Mouse (Mus musculus) right cerebral cortex, postnatal 25 days (tissue): ENCODE measurements around the gene Nrf1.

Experiments
- DNase-seq: peaks from one replicate; pipeline ENCODE4 v3.0.0; 2022

The Nrf1 gene

GRCm38 (mm10) chr6:30081339-30081738, 33.6 kb downstream of the Nrf1 start:
- DNase-seq = no peak

- DNase-seq = no peak
Observed at GRCm38 (mm10) chr6:30083307-30083706, 35.5 kb downstream of the Nrf1 start.

GRCm38 (mm10) chr6:30085351-30085750, 37.6 kb downstream of the Nrf1 start:
- no peak for DNase-seq

- no peak for DNase-seq
Observed at GRCm38 (mm10) chr6:30091221-30091620, 43.4 kb downstream of the Nrf1 start.

- no peak for DNase-seq
Observed at GRCm38 (mm10) chr6:30092816-30093215, 45.0 kb downstream of the Nrf1 start.

GRCm38 (mm10) chr6:30101773-30102415, 54.1 kb downstream of the Nrf1 start:
- DNase-seq = no peak

- no peak for DNase-seq
Observed at GRCm38 (mm10) chr6:30106091-30106490, 58.3 kb downstream of the Nrf1 start.

GRCm38 (mm10) chr6:30107456-30107855, 59.7 kb downstream of the Nrf1 start:
- DNase-seq = no peak

- DNase-seq = no peak
Observed at GRCm38 (mm10) chr6:30109820-30110502, 62.2 kb downstream of the Nrf1 start.

GRCm38 (mm10) chr6:30112349-30113132, 64.8 kb downstream of the Nrf1 start:
- DNase-seq = no peak

GRCm38 (mm10) chr6:30114101-30114500, 66.3 kb downstream of the Nrf1 start:
- DNase-seq = no peak

- no peak for DNase-seq
Observed at GRCm38 (mm10) chr6:30121152-30121551, 73.4 kb downstream of the Nrf1 start.

GRCm38 (mm10) chr6:30121600-30121999, 73.8 kb downstream of the Nrf1 start:
- no peak for DNase-seq

- DNase-seq = no peak
Observed at GRCm38 (mm10) chr6:30123391-30123790, 75.6 kb downstream of the Nrf1 start.

GRCm38 (mm10) chr6:30126060-30126459, 78.3 kb downstream of the Nrf1 start:
- DNase-seq = no peak

GRCm38 (mm10) chr6:30126766-30127165, 79.0 kb downstream of the Nrf1 start:
- no peak for DNase-seq

GRCm38 (mm10) chr6:30132399-30132798, 84.6 kb downstream of the Nrf1 start:
- no peak for DNase-seq

GRCm38 (mm10) chr6:30135590-30135989, 87.8 kb downstream of the Nrf1 start:
- no peak for DNase-seq

GRCm38 (mm10) chr6:30137227-30137626, 89.4 kb downstream of the Nrf1 start:
- no peak for DNase-seq

GRCm38 (mm10) chr6:30139329-30140045, 91.7 kb downstream of the Nrf1 start:
- no peak for DNase-seq

- DNase-seq = no peak
Observed at GRCm38 (mm10) chr6:30143263-30143662, 95.5 kb downstream of the Nrf1 start.

- DNase-seq = no peak
Observed at GRCm38 (mm10) chr6:30147058-30147457, 99.3 kb downstream of the Nrf1 start.

- DNase-seq = no peak
Observed at GRCm38 (mm10) chr6:30147753-30148152, 100.0 kb downstream of the Nrf1 start.
